Mouse (Mus musculus) kidney, adult 2 months (tissue): Measurements from ENCODE around the gene Dglucy.

Experiments used
- CTCF ChIP-seq: fragments of 200-500 bp; conservative IDR thresholded peaks from 2 replicates; pipeline ENCODE4 v1.5.1; 2011; ENCODE audit warnings: low read depth, mild to moderate bottlenecking, control low read depth, low read length, moderate library complexity, mixed read lengths; ENCODE audit not compliant: insufficient read depth, insufficient read length
- POLR2A ChIP-seq: fragments of 200-500 bp; IDR thresholded peaks from one replicate; pipeline ENCODE4 v1.6.1; 2011; ENCODE audit warnings: low read depth, low read length, control low read depth

DNA sequence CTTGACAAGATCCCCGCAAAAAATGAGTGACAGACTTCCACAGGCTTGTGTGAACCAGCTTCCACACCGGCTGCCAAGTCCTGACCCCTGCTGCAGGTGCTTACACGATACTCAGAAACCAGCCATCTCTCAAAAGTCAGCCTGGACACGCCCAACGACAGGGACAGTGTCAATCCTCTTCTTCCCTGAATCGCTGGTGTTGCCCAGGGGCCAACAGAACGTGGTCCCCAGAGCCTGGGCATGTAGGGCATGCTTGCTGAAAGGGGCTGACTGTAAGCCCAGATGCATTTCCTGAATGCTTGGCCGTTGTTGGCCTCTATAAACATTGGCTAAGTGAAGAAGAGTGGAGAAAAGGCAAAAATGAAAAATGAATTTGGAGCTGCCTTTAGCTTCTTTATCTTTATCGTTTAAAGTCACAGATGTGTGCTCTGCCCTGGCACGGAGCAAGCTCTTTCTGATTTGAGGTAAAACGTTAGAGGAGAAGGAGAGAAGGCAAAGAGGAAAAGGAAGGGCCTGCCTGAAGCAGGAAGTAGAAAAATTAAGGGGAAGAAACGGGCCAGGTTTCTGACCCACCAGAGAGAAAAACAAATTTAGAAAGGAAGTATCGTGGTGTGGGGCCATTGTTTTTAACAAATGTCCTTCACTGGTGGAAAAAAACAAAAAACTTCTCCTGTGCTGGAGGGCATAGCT lies 14.4 kb upstream of the Dglucy start:
- no peak for TF ChIP-seq CTCF
- no peak for TF ChIP-seq POLR2A
